Mouse (Mus musculus) bone marrow, adult 2 months (tissue): ENCODE results near the gene Rabep1. TPM values are rescaled to one million over a fixed set of nuclear protein-coding genes. Genes with fewer than 3 reads are reported as not detected.

Source experiments
- H3K27ac ChIP-seq: fragments of 200-500 bp; 2 replicates; pipeline ENCODE4 v1.5.1; 2012; ENCODE audit warnings: low read depth, mild to moderate bottlenecking, control low read depth, inconsistent platforms, low read length; ENCODE audit not compliant: control insufficient read depth, poor library complexity, insufficient read depth
- H3K4me1 ChIP-seq: fragments of 200-500 bp; 2 replicates; pipeline ENCODE4 v1.6.1; 2011; ENCODE audit warnings: low read length; ENCODE audit not compliant: control insufficient read depth, insufficient read depth
- H3K4me3 ChIP-seq: fragments of 200-500 bp; replicated peaks from 2 replicates; pipeline ENCODE3; 2011; ENCODE audit warnings: mild to moderate bottlenecking, low read depth, low read length, control low read depth; ENCODE audit not compliant: control insufficient read depth
- CTCF ChIP-seq: fragments of 200-500 bp; IDR thresholded peaks from 2 replicates; pipeline ENCODE4 v1.5.1; 2011; ENCODE audit warnings: low read length, control low read depth; ENCODE audit not compliant: control insufficient read depth, insufficient read depth
- POLR2A ChIP-seq: fragments of 200-500 bp; IDR thresholded peaks from 2 replicates; pipeline ENCODE4 v1.6.1; 2011; ENCODE audit warnings: low read depth, mild to moderate bottlenecking, control low read depth, low read length, borderline replicate concordance; ENCODE audit not compliant: control insufficient read depth
- WGBS: fragments of 180-500 bp; shearing (Covaris S2); methylation state at CpG from one replicate; pipeline ENCODE4 v1.1.7; 2018; 5-methylcytosine and 5-hydroxymethylcytosine counted together
- polyA plus RNA-seq: library from polyadenylated mRNA; stranded (reverse); fragments of >200 nt; gene quantifications from 2 replicates; pipeline ENCODE4 v1.2.4, GENCODE M21; 2011; ENCODE audit warnings: low replicate concordance; ENCODE audit not compliant: missing spikeins, insufficient read depth, insufficient read length

Gene Rabep1
- polyA plus RNA-seq: 12.6 and 28.8 TPM in 2 replicates

DNA sequence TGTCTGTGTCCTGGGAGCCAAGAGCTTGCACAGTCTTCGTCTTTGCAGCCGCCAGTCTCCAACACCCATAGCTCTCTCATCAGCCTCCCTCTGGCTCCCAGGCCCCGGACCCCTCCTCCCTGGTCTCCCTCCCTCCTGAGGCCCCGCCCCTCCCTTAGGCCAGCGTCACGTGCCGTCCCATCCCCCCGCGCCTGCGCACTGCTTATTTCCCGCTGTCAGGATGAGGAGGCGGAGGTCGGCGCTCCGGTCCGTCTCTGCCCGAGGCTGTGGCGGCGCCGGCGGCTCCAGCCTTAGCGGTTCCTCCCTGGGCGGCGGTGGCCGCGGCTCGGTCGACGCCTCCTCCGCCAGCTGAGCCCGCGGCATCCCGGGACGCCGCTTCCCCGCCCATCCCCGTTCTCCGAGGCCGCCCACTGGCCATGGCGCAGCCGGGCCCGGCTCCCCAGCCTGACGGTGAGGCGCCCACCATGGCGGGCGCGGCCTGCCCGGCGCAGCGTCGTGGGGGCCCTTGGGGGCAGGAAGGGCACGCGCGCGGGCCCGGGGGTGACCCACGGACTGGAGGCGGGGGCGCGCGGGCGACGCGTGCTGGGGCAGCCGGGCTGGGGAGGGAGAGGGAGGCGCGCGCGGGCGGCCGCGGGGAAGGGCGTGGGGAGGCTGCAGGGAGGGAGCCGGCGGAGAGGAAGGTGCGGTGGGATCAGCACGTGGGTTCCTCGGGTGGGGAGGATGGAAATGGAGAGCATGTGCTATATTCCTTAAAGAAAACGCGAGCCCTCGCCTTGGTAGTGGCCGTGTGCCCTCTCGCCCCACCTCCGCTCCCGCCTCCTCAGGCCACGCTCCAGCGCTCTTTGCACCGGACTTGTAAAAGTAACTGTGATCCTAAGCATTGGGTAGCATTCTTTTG lies at the start of gene Rabep1:
Gene Rabep1 (plus strand): TSS at position 220 of the 898 bp plus-strand sequence.
- peak within 1 kb of the TSS; percentile 70 for H3K27ac ChIP-seq
- WGBS: 1% methylated on average over 87 of the region's 88 CpGs
- peak; percentile 62; the same call in 1 of the 2 replicates for TF ChIP-seq POLR2A
- no peak for TF ChIP-seq CTCF
- H3K4me3 ChIP-seq: peak within 1 kb of the TSS; percentile 87
- peaks cover 3% of the 10 kb centered on the region; the same call in 1 of the 2 replicates for H3K4me1 ChIP-seq

DNA sequence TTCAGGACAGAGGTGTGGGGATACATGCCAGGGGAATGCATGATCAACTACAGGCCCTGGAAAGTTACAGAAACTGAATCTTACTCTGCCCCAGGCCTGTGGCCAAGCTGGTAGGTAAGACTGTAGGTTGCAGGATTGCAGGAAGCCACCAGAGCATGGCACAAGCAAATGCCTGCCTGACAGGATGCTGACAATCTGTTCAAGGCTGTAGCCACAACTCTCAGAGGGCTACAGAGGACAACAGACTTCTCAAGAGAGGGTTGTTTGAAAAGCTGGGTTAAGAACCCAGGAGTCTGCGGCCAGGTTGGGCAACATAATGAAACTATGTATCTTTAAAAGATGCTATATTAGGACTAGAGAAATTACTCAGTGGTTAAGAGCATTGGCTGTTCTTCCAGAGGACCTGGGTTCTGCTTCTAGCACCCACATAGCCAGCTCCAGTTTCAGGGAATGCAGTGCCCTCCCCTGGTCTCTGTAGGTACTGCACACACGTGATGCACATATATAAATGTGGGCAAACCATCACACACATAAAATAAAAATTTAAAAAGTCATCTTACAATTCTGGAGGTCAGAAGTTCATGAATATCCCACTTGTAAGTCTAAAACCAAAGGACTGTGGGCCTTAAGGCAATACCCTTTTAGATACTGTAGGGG lies 42.2 kb upstream of the Rabep1 start:
- WGBS: 77% methylated on average over 2 of the region's 2 CpGs
- peaks cover 9% of the 10 kb centered on the region for H3K4me1 ChIP-seq
- H3K4me3 ChIP-seq: no peak overlapping the region
- H3K27ac ChIP-seq: no peak overlapping the region
- TF ChIP-seq CTCF (0 out of 2 replicates have a peak, but pooled peaks have one; percentile 10), POLR2A (no peak)

DNA sequence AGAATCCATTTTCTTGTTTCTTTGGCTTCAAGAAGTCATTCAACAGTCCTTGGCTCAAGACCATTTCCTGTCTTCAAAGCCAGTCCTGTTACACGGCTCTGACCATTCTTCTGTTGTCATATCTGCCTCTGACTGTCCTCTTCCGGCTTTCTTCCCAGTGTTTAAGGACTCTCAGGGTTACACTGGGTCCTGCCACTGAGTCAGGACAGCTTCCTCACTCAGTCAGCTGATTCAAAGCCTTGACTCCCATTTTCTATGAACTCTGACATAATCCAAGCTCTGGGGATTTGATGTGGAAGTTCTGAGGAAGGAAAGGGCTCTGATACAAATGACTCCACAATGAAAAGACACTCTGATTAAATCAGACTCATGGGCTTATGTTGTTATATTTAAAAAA lies 41.7 kb upstream of the Rabep1 start:
- H3K4me3 ChIP-seq: no peak overlapping the region
- TF ChIP-seq POLR2A (no peak), CTCF (no peak)
- 71% methylated on average over 2 of the region's 2 CpGs for WGBS
- H3K4me1 ChIP-seq: peaks cover 9% of the 10 kb centered on the region
- H3K27ac ChIP-seq: peak overlapping the region; percentile 41; the same call in 1 of the 2 replicates

DNA sequence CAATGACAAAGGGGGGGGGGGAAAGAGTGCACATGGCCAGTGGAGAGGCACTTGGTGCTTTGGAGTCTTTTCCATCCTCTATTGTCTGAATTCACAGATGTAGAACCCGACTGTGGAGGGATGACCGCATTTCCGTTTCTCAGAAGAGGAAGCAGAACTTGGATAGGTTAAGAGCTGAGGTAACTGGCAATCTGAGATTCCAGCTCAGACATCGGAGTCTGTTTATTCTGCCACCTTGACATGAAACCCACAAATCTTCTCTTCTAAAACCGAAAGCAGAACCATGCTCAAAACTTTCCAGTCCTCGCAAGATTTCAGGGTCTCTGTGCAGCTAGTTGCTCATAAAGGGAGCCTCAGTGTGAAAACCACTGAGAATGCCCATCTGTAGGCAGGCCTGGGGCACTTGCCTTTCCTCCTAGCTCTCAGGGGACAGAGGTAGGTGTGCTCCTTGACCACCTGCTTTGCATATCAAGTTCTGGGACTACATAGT lies 40.8 kb upstream of the Rabep1 start:
- WGBS: under 1% methylated on average over 6 of the region's 6 CpGs
- peaks cover 9% of the 10 kb centered on the region for H3K4me1 ChIP-seq
- H3K27ac ChIP-seq: peak overlapping the region; percentile 57
- TF ChIP-seq POLR2A: no peak
- TF ChIP-seq CTCF: no peak
- no peak overlapping the region for H3K4me3 ChIP-seq

DNA sequence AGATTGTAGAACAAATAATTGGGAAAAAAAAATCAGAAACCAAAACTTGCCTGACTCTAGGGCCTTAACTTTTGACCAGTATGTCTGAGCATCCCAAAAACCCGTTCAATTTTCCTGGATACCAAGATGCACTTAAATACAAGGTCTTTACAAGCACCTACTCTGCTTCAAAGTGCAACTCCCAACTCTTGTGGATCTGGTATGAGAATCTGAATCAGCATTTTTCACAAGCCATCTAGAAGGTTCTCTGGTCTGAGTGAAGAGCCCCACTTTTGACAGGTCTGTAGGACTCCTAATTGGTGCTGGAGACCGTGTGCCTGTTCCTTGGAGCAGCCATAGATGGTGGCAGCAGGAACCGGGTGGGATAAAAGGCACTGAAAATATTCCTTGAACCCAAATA lies 40.2 kb upstream of the Rabep1 start:
- Histone ChIP-seq H3K27ac (peak overlapping the region; percentile 36), H3K4me3 (no peak overlapping the region), H3K4me1 (peaks cover 9% of the 10 kb centered on the region; the same call in 1 of the 2 replicates)
- TF ChIP-seq CTCF: no peak
- no peak for TF ChIP-seq POLR2A
- 65% methylated on average over 3 of the region's 3 CpGs for WGBS

DNA sequence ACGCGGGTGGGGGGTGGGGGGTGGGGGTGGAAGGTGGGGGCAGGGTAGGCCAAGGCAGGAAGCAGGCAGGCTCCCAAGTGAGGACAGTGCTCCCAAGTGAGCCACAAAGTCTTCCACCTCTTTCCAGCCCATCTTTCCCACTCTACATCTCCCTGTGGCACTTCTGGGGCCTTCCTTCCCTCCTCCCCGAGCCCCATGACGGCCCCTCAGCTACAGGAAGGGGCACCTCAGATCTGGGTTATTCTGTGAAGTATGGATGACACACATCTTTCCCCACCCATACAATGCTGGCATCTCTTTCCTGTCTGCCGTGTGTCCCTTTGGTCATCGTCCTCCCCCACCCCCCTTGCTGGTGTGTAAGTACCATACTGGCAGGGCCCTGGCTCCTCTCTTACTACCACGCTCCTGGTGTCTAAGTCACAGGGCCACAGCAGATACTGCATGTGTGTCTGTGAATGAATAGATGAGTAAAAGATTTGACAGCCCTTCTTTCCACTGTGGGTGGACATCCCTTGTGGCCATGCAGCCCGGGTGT lies 38.9 kb upstream of the Rabep1 start:
- Histone ChIP-seq H3K27ac (peak overlapping the region; percentile 40; the same call in 1 of the 2 replicates), H3K4me3 (no peak overlapping the region), H3K4me1 (peaks cover 9% of the 10 kb centered on the region; the same call in 1 of the 2 replicates)
- WGBS: 36% methylated on average over 8 of the region's 8 CpGs
- TF ChIP-seq POLR2A: no peak
- TF ChIP-seq CTCF: no peak

DNA sequence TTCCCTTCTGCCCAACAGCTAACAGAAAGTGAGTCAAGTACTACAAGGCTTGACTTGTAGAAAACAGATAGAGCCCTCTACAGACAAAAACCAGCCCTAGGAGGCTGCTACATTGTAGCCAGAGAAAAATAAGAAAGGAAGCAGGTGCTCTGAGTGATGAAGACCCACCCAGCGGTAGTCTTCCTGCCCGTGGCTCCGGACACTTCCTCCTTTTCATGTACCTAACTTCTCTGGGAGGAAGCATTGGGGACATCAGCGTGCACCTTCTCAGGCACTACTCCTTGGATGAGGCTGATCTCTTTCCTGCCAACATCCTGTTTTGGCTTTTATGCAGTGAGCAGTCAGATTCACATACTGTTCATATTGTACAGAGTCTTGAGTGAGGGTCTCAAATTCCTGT lies 37.9 kb upstream of the Rabep1 start:
- no peak overlapping the region for H3K4me3 ChIP-seq
- TF ChIP-seq POLR2A (no peak), CTCF (no peak)
- WGBS: 1% methylated on average over 4 of the region's 4 CpGs
- no peak overlapping the region for H3K27ac ChIP-seq
- peaks cover 9% of the 10 kb centered on the region; the same call in 1 of the 2 replicates for H3K4me1 ChIP-seq
